Mouse (Mus musculus): Measurements from ENCODE around the gene Fam219a.

The Fam219a gene

GRCm38 (mm10) chr4:41506906-41507305 is 62.4 kb downstream of the Fam219a start:
- peak; percentile 76 for DNase-seq (ENCODE audit: low read depth, low spot score)

GRCm38 (mm10) chr4:41506156-41506555 is 63.2 kb downstream of the Fam219a start:
- peak; percentile 35 for DNase-seq (ENCODE audit: low read depth, low spot score)

- DNase-seq (ENCODE audit: low read depth, low spot score): no peak
Observed at GRCm38 (mm10) chr4:41505131-41505551, 64.2 kb downstream of the Fam219a start.

- no peak for DNase-seq (ENCODE audit: low read depth, low spot score)
Observed at GRCm38 (mm10) chr4:41504325-41504724, 65.0 kb downstream of the Fam219a start.

- DNase-seq (ENCODE audit: low read depth, low spot score): peak; percentile 73
Observed at GRCm38 (mm10) chr4:41502986-41503412, 66.3 kb downstream of the Fam219a start, which contains the start of gene AI464131. AI464131 (minus strand) TSS chr4:41503076.

GRCm38 (mm10) chr4:41502171-41502940 is 67.0 kb downstream of the Fam219a start:
- DNase-seq (ENCODE audit: low read depth, low spot score): no peak

GRCm38 (mm10) chr4:41500787-41501186 is 68.6 kb downstream of the Fam219a start:
- DNase-seq (ENCODE audit: low read depth, low spot score): no peak

- no peak for DNase-seq (ENCODE audit: low read depth, low spot score)
Observed at GRCm38 (mm10) chr4:41499619-41500018, 69.7 kb downstream of the Fam219a start.

- DNase-seq (ENCODE audit: low read depth, low spot score): no peak
Observed at GRCm38 (mm10) chr4:41498921-41499391, 70.4 kb downstream of the Fam219a start.

- DNase-seq (ENCODE audit: low read depth, low spot score): no peak
Observed at GRCm38 (mm10) chr4:41497995-41498845, 71.1 kb downstream of the Fam219a start.

GRCm38 (mm10) chr4:41497579-41497978 is 71.8 kb downstream of the Fam219a start:
- no peak for DNase-seq (ENCODE audit: low read depth, low spot score)

- DNase-seq (ENCODE audit: low read depth, low spot score): no peak
Observed at GRCm38 (mm10) chr4:41497046-41497445, 72.3 kb downstream of the Fam219a start.

- no peak for DNase-seq (ENCODE audit: low read depth, low spot score)
Observed at GRCm38 (mm10) chr4:41495850-41496249, 73.5 kb downstream of the Fam219a start.

GRCm38 (mm10) chr4:41495076-41495475 is 74.3 kb downstream of the Fam219a start:
- no peak for DNase-seq (ENCODE audit: low read depth, low spot score)

- DNase-seq (ENCODE audit: low read depth, low spot score): no peak
Observed at GRCm38 (mm10) chr4:41494378-41494777, 75.0 kb downstream of the Fam219a start.

GRCm38 (mm10) chr4:41493464-41494116 is 75.7 kb downstream of the Fam219a start:
- DNase-seq (ENCODE audit: low read depth, low spot score): no peak

GRCm38 (mm10) chr4:41492951-41493350 is 76.4 kb downstream of the Fam219a start:
- no peak for DNase-seq (ENCODE audit: low read depth, low spot score)

- DNase-seq (ENCODE audit: low read depth, low spot score): no peak
Observed at GRCm38 (mm10) chr4:41481601-41482017, 87.7 kb downstream of the Fam219a start.

- no peak for DNase-seq (ENCODE audit: low read depth, low spot score)
Observed at GRCm38 (mm10) chr4:41480254-41480653, 89.1 kb downstream of the Fam219a start.

GRCm38 (mm10) chr4:41479456-41479804 is 89.9 kb downstream of the Fam219a start:
- no peak for DNase-seq (ENCODE audit: low read depth, low spot score)

GRCm38 (mm10) chr4:41478751-41479455 is 90.4 kb downstream of the Fam219a start:
- no peak for DNase-seq (ENCODE audit: low read depth, low spot score)
